ENCODE assay signal across 8 mouse cellular contexts in genomic region chr16:33056786-33057185, GRCm38 (mm10). TPM values are rescaled to one million over a fixed set of nuclear protein-coding genes. Genes with fewer than 3 reads are reported as not detected.
DNase-seq lines count a peak whose midpoint lies in the region; ATAC-seq and TF ChIP-seq lines count a peak whose summit lies in the region.

No protein-coding gene starts in this region.

- peak; percentile 34 to 68 for DNase-seq in kidney, postnatal 25 days
- DNase-seq in kidney, adult 9 months = no peak
- peak; percentile 67 for DNase-seq in R1 (ENCODE audit: low read depth, low spot score)
- DNase-seq in limb, embryonic 14.5 days (ENCODE audit: low spot score) = peak; percentile 8
- no peak for DNase-seq in left cerebral cortex, adult 9 months (ENCODE audit: low spot score in 2 of 2)

- TF ChIP-seq CTCF in olfactory bulb, adult 2 months (IDR thresholded peaks at IDR 0.05; ENCODE audit: insufficient read depth, low read depth, low read length) = no peak

- 3% methylated on average over 24 of the region's 24 CpGs for WGBS in limb, embryonic 14.5 days
- 0% methylated on average over 24 of the region's 24 CpGs for WGBS in olfactory bulb, adult 2 months

- H3K4me2 ChIP-seq in limb, embryonic 14.5 days (replicated peaks; ENCODE audit: low read depth, low read length, severe bottlenecking) = peak overlapping the region; percentile 58

- no peak for TF ChIP-seq POLR2A in limb, embryonic 14.5 days (IDR thresholded peaks at IDR 0.05; ENCODE audit: borderline replicate concordance, extremely low read depth, insufficient read depth, insufficient read length)
- TF ChIP-seq POLR2A in olfactory bulb, adult 2 months (IDR thresholded peaks at IDR 0.05; ENCODE audit: insufficient read depth, low read depth, low read length) = no peak

- H3K27me3 ChIP-seq in limb, embryonic 14.5 days (ENCODE audit: control insufficient read depth, insufficient read depth, low read length) = no peaks in the 10 kb centered on the region

- peaks cover 34% of the 10 kb centered on the region for H3K36me3 ChIP-seq in limb, embryonic 14.5 days (ENCODE audit: control insufficient read depth, insufficient read depth, low read length)

- H3K4me1 ChIP-seq in limb, embryonic 14.5 days (ENCODE audit: control insufficient read depth, insufficient read depth, low read length) = peaks cover 8% of the 10 kb centered on the region; the same call in 1 of the 2 replicates
- H3K4me1 ChIP-seq in olfactory bulb, adult 2 months (ENCODE audit: control insufficient read depth, insufficient read depth, low read length) = peaks cover 4% of the 10 kb centered on the region; the same call in 1 of the 2 replicates

- peak overlapping the region; percentile 89 for H3K4me3 ChIP-seq in limb, embryonic 14.5 days (replicated peaks; ENCODE audit: low read length)
- H3K4me3 ChIP-seq in olfactory bulb, adult 2 months (ENCODE audit: insufficient read depth, low read depth, low read length) = peak overlapping the region; percentile 67

- ATAC-seq in erythroblast, adult 5-6 weeks (replicated peaks; ENCODE audit: low FRiP score, poor library complexity, severe bottlenecking) = peak; percentile 58
- ATAC-seq in limb, embryonic 14.5 days (ENCODE audit: low FRiP score, low read depth) = peak; percentile 16
- ATAC-seq in monocyte, adult 5-6 weeks (replicated peaks; ENCODE audit: insufficient number of reproducible peaks, low FRiP score, low TSS enrichment, poor library complexity, severe bottlenecking) = no peak

- peak overlapping the region; percentile 90 for H3K9ac ChIP-seq in limb, embryonic 14.5 days (ENCODE audit: low read depth, low read length, severe bottlenecking)

- H3K27ac ChIP-seq in limb, embryonic 14.5 days (replicated peaks; ENCODE audit: low read depth, low read length) = peak overlapping the region; percentile 89
- peak overlapping the region; percentile 98; the same call in 1 of the 2 replicates for H3K27ac ChIP-seq in olfactory bulb, adult 2 months (ENCODE audit: insufficient read depth, low read depth, low read length)

- H3K9me3 ChIP-seq in limb, embryonic 14.5 days (ENCODE audit: control insufficient read depth, low read length) = no peaks in the 10 kb centered on the region

RNA-seq across cellular contexts. Expression of gene Rpl35a, which starts 0.5 kb away (rescaled TPM):
- total RNA-seq in erythroblast, adult 5-6 weeks (2015; ENCODE audit: low replicate concordance) = 575 and 588 TPM in 2 replicates
- 282 and 445 TPM in 2 replicates for total RNA-seq in erythroblast, adult 5-6 weeks (2017; ENCODE audit: low replicate concordance)
- polyA plus RNA-seq in limb, embryonic 14.5 days (2012; rRNA removed) = 974 and 1,399 TPM in 2 replicates
- polyA plus RNA-seq in limb, embryonic 14.5 days (2014; fragmentation: Nextera tagmentation; extraction: Ambion mirVana) = 967 and 1,006 TPM in 2 replicates
- polyA plus RNA-seq in olfactory bulb, adult 2 months (2012; ENCODE audit: insufficient read depth, insufficient read length, low replicate concordance, missing spikeins) = not detected in 2 replicates
- total RNA-seq in monocyte, adult 5-6 weeks (2017) = 1,318 to 2,339 TPM (median 2,031 TPM) in 3 replicates

RNA-seq across cellular contexts. Expression of gene Iqcg, which starts 0.8 kb away (rescaled TPM):
- not detected in 2 replicates for total RNA-seq in erythroblast, adult 5-6 weeks (2015; ENCODE audit: low replicate concordance)
- total RNA-seq in erythroblast, adult 5-6 weeks (2017; ENCODE audit: low replicate concordance) = not detected in 2 replicates
- polyA plus RNA-seq in limb, embryonic 14.5 days (2012; rRNA removed) = 0.29 and 1.1 TPM in 2 replicates
- 0.95 and 2.1 TPM in 2 replicates for polyA plus RNA-seq in limb, embryonic 14.5 days (2014; fragmentation: Nextera tagmentation; extraction: Ambion mirVana)
- polyA plus RNA-seq in olfactory bulb, adult 2 months (2012; ENCODE audit: insufficient read depth, insufficient read length, low replicate concordance, missing spikeins) = not detected in 2 replicates
- 0.78 to 0.96 TPM (median 0.86 TPM) in 3 replicates for total RNA-seq in monocyte, adult 5-6 weeks (2017)

RNA-seq across cellular contexts. Expression of gene Lmln, which starts 5.5 kb away (rescaled TPM):
- 0.19 and 5.0 TPM in 2 replicates for total RNA-seq in erythroblast, adult 5-6 weeks (2015; ENCODE audit: low replicate concordance)
- 1.6 and 2.1 TPM in 2 replicates for total RNA-seq in erythroblast, adult 5-6 weeks (2017; ENCODE audit: low replicate concordance)
- polyA plus RNA-seq in limb, embryonic 14.5 days (2012; rRNA removed) = 3.5 and 3.6 TPM in 2 replicates
- 1.7 and 1.9 TPM in 2 replicates for polyA plus RNA-seq in limb, embryonic 14.5 days (2014; fragmentation: Nextera tagmentation; extraction: Ambion mirVana)
- not detected in 2 replicates for polyA plus RNA-seq in olfactory bulb, adult 2 months (2012; ENCODE audit: insufficient read depth, insufficient read length, low replicate concordance, missing spikeins)
- 0.21 to 0.57 TPM (median 0.39 TPM) in 3 replicates for total RNA-seq in monocyte, adult 5-6 weeks (2017)

Comparison
In these comparisons a context has a peak if more than half of its experiments do, and no peak if none do; other contexts are left out.
1. DNase-seq: peak in kidney, postnatal 25 days (2 of 2), R1 (single experiment) and limb, embryonic 14.5 days (single experiment); none in kidney, adult 9 months (single experiment) and left cerebral cortex, adult 9 months (0 of 2).